In the genomic region with DNA sequence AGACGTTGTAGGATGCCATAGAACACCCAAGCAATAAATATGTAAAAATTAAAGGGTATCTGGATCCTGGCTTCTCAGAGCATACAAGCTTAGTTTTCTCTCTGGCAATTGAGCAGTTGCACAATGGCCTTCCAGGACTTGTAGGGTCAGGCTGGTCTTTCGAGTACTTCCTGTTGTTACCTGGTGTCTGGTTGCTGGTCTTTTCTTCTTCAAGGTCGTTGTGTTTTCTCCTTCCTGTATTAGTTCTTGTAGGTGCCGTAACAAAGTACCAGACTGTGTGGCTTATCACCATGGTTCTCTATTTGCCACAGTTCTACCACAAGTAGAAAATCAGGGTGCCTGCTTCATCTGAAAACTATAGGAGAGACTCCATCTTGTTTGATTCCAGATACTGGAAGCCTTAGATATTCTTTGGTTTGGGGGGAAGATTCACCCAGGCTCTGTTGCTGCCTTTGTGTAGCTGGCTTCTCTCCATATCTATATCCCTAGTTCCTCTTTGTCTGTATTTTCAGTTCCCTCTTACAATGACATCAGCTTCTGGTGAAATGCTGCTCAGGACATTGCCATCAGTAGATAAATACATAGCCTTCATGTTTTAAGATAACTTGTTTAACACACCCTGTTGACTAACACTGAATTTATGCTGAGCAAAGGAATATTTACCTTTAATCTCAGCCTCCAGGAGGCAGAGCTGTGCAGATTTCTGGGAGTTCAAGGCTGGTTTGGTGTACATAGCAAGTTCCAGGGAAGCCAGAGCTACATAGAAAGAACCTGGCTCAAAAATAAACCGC, we compare ENCODE assay signal across 13 mouse cellular contexts. TPM values are rescaled to one million over a fixed set of nuclear protein-coding genes. Genes with fewer than 3 reads are reported as not detected.
DNase-seq lines count a peak whose midpoint lies in the region; ATAC-seq and TF ChIP-seq lines count a peak whose summit lies in the region.
"Had no signal": no experiment of that assay in that cellular context is flagged by ENCODE, and none has a peak within 500 bp of the region (broad histone marks: within the 10 kb centered on the region; RNA-seq: fewer than 3 reads in every experiment).

No protein-coding gene starts in this region.

- H3K4me3 ChIP-seq in layer of hippocampus, adult 2 months: no peak overlapping the region
- H3K4me3 ChIP-seq in liver, embryonic 11.5 days (ENCODE audit: low read depth, low read length): no peak overlapping the region
- H3K4me3 ChIP-seq: lung, embryonic 15.5 days had no signal

- peaks cover 43% of the 10 kb centered on the region for H3K4me1 ChIP-seq in liver, embryonic 11.5 days (replicated peaks; ENCODE audit: control insufficient read depth, insufficient read depth, low read length)

- 0 out of 2 replicates have a peak, but pooled peaks have one; percentile 18 for TF ChIP-seq CTCF in layer of hippocampus, adult 2 months (conservative IDR thresholded peaks at IDR 0.05)

- H3K27ac ChIP-seq in layer of hippocampus, adult 2 months: peak overlapping the region; percentile 25; the same call in 1 of the 2 replicates
- H3K27ac ChIP-seq in liver, embryonic 11.5 days (ENCODE audit: low read depth, low read length): peak overlapping the region; percentile 27; the same call in 1 of the 2 replicates
- H3K27ac ChIP-seq: lung, embryonic 15.5 days had no signal

- no peaks in the 10 kb centered on the region for H3K27me3 ChIP-seq in liver, embryonic 11.5 days (replicated peaks; ENCODE audit: control insufficient read depth, insufficient read depth, low read length)
- H3K27me3 ChIP-seq: lung, embryonic 15.5 days had no signal

- DNase-seq in layer of hippocampus, adult 2 months (ENCODE audit: low spot score in 2 of 2): no peak
- DNase-seq in layer of hippocampus, adult 9-11 months: no peak
- peak; percentile 95 for DNase-seq in MEL-GATA-1-ER (ENCODE audit: extremely low read depth, low read depth)
- no peak for DNase-seq in liver, embryonic 11.5 days (ENCODE audit: low spot score)
- peak; percentile 27 for DNase-seq in skeletal muscle tissue, adult 2 months (ENCODE audit: low read depth, low spot score)
- no peak for DNase-seq in frontal cortex, postnatal 14 days (ENCODE audit: low spot score in 2 of 2)
- DNase-seq: adrenal gland, postnatal 10 days; cerebellum, postnatal 36 days; gastrocnemius, postnatal 25 days; right cerebral cortex, postnatal 14 days; thymus, postnatal 14 days had no signal

- no peak overlapping the region for H3K9ac ChIP-seq in liver, embryonic 11.5 days (ENCODE audit: low read depth, low read length)
- H3K9ac ChIP-seq: lung, embryonic 15.5 days had no signal

- no peaks in the 10 kb centered on the region for H3K9me3 ChIP-seq in liver, embryonic 11.5 days (ENCODE audit: control insufficient read depth, low read length)
- H3K9me3 ChIP-seq: lung, embryonic 15.5 days had no signal

- WGBS in liver, embryonic 11.5 days: 60% methylated on average over 5 of the region's 5 CpGs

- no peaks in the 10 kb centered on the region for H3K36me3 ChIP-seq in liver, embryonic 11.5 days (ENCODE audit: control insufficient read depth, insufficient read depth, low read length)
- H3K36me3 ChIP-seq: lung, embryonic 15.5 days had no signal

- peak; percentile 63 for ATAC-seq in liver, embryonic 11.5 days (replicated peaks; ENCODE audit: low FRiP score)
- no peak for ATAC-seq in CD4-positive, CD25-positive, alpha-beta regulatory T cell, adult 4 months

- H3K4me2 ChIP-seq in liver, embryonic 11.5 days: no peak overlapping the region
- H3K4me2 ChIP-seq: lung, embryonic 15.5 days had no signal

RNA-seq across cellular contexts. Expression of a gene that starts 49.8 kb away (rescaled TPM):
- 10 to 100 TPM; 54.6 to 62.0 TPM for total RNA-seq in layer of hippocampus, adult 2 months (2021)
- polyA plus RNA-seq in liver, embryonic 11.5 days (2014; fragmentation: Nextera tagmentation; extraction: Ambion mirVana): 17.7 and 19.7 TPM in 2 replicates
- 100 to 1,000 TPM; 244 to 267 TPM for polyA plus RNA-seq in CD4-positive, CD25-positive, alpha-beta regulatory T cell, adult 4 months (2017; shearing (Covaris generic))

Comparison
In these comparisons a context has a peak if more than half of its experiments do, and no peak if none do; other contexts are left out.
1. DNase-seq: peak in MEL-GATA-1-ER (single experiment) and skeletal muscle tissue, adult 2 months (single experiment); none in layer of hippocampus, adult 2 months (0 of 2), layer of hippocampus, adult 9-11 months (single experiment), liver, embryonic 11.5 days (single experiment) and frontal cortex, postnatal 14 days (0 of 2).
2. RNA of a gene that starts 49.8 kb away (polyA plus RNA-seq): 244 to 267 TPM in CD4-positive, CD25-positive, alpha-beta regulatory T cell, adult 4 months; 17.7 to 19.7 TPM in liver, embryonic 11.5 days; every median in the first group is over 10 times any median in the second.